Mouse (Mus musculus) lung, embryonic 16.5 days (tissue): ENCODE measurements around the gene Tmprss12. TPM values are rescaled to one million over a fixed set of nuclear protein-coding genes. Genes with fewer than 3 reads are reported as not detected.

Experiments
- ATAC-seq: fragments of 200-750 bp; cut with Nextera tagmentation; 2 replicates; pipeline ENCODE4 v1.8.0; 2017; ENCODE audit warnings: low read depth, mild to moderate bottlenecking, moderate library complexity
- H3K27ac ChIP-seq: fragments of 300-500 bp; sonication (generic); 2 replicates; pipeline ENCODE4 v1.5.1; 2014; ENCODE audit warnings: mild to moderate bottlenecking, control low read depth, low read length
- H3K27me3 ChIP-seq: fragments of 300-500 bp; sonication (generic); 2 replicates; pipeline ENCODE4 v1.6.1; 2014; ENCODE audit warnings: low read depth, low read length, mixed read lengths; ENCODE audit not compliant: control insufficient read depth, insufficient read depth
- H3K36me3 ChIP-seq: fragments of 300-500 bp; sonication (generic); 2 replicates; pipeline ENCODE4 v1.6.1; 2014; ENCODE audit warnings: low read length; ENCODE audit not compliant: control insufficient read depth, insufficient read depth
- H3K4me1 ChIP-seq: fragments of 300-500 bp; sonication (generic); replicated peaks from 2 replicates; pipeline ENCODE4 v1.6.1; 2014; ENCODE audit warnings: low read length, mixed read lengths; ENCODE audit not compliant: control insufficient read depth, insufficient read depth
- H3K4me2 ChIP-seq: fragments of 300-500 bp; sonication (generic); 2 replicates; pipeline ENCODE4 v1.6.1; 2014; ENCODE audit warnings: low read depth, low read length, control low read depth
- H3K4me3 ChIP-seq: fragments of 300-500 bp; sonication (generic); 2 replicates; pipeline ENCODE4 v1.5.1; 2014; ENCODE audit warnings: mild to moderate bottlenecking, low read length, control low read depth
- H3K9ac ChIP-seq: fragments of 300-500 bp; sonication (generic); 2 replicates; pipeline ENCODE4 v1.6.1; 2014; ENCODE audit warnings: low read length, control low read depth
- H3K9me3 ChIP-seq: fragments of 300-500 bp; sonication (generic); 2 replicates; pipeline ENCODE4 v1.6.1; 2016; ENCODE audit warnings: low read length; ENCODE audit not compliant: control insufficient read depth
- WGBS: fragments of 180-500 bp; shearing (Covaris S2); extraction: QIAGEN DNeasy Blood & Tissue Kit; methylation state at CpG from one replicate; pipeline ENCODE4 v1.1.7; 2014; 5-methylcytosine and 5-hydroxymethylcytosine counted together
- polyA plus RNA-seq: library from polyadenylated mRNA; unstranded; fragments of >200 nt; fragmentation: Nextera tagmentation; extraction: Ambion mirVana; gene quantifications from 2 replicates; pipeline ENCODE4 v1.2.1, GENCODE M21; 2015

The Tmprss12 gene
- not detected in 2 replicates for polyA plus RNA-seq

GRCm38 (mm10) chr15:100280626-100281025, at the start of gene Tmprss12:
Gene Tmprss12, plus strand, starts transcription at chr15:100280837.
- no peaks in the 10 kb centered on the region for H3K9me3 ChIP-seq
- ATAC-seq: no peak
- H3K4me3 ChIP-seq: no peak within 1 kb of the TSS
- H3K27ac ChIP-seq: no peak within 1 kb of the TSS
- no peaks in the 10 kb centered on the region for H3K36me3 ChIP-seq
- no peak within 1 kb of the TSS for H3K4me2 ChIP-seq
- H3K9ac ChIP-seq: no peak within 1 kb of the TSS
- no peaks in the 10 kb centered on the region for H3K27me3 ChIP-seq
- 93% methylated on average over 20 of the region's 20 CpGs for WGBS
- no peaks in the 10 kb centered on the region for H3K4me1 ChIP-seq

DNA sequence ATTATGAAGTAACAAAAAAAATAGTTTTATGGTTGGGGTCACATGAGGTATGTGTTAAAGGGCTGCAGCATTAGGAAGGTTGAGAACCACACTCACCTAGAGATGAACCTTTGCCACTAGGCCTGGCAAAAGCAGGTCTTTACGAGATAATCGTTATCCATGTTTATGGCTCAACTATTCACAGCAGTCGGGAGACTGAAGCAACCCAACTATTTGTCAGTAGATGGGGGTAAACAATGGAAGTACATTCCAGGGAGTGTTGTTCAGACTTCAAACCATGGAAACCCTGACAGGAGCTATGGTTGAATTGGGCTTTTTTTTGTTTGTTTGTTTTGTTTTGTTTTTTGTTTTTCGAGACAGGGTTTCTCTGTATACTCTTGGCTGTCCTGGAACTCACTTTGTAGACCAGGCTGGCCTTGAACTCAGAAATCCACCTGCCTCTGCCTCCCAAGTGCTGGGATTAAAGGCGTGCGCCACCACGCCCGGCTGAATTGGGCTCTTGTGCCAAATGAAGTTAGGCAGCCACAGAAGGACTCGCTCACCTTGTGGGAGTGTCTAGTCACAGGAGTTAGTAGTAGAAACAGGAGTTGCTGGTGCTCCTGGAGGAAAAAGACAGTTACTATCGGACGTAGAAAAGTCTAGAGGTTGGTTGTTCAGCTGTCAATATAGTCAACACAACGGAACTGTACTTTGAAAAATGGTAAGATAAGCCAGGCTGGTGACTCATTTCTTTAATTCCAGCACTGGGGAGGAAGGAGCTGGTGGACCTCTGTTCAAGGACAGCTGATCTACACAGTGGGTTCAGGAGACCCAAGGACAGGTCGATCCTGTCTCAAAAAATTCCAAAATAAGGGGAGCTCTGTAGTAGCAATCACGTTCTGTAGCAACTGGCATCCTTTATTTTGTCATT, 48.8 kb upstream of the Tmprss12 start:
- H3K4me2 ChIP-seq: no peak overlapping the region
- no peaks in the 10 kb centered on the region for H3K27me3 ChIP-seq
- H3K36me3 ChIP-seq: peaks cover 24% of the 10 kb centered on the region
- WGBS: 84% methylated on average over 14 of the region's 14 CpGs
- H3K9me3 ChIP-seq: no peaks in the 10 kb centered on the region
- no peak overlapping the region for H3K4me3 ChIP-seq
- H3K4me1 ChIP-seq: peaks cover 10% of the 10 kb centered on the region
- no peak for ATAC-seq
- H3K27ac ChIP-seq: no peak overlapping the region
- no peak overlapping the region for H3K9ac ChIP-seq

DNA sequence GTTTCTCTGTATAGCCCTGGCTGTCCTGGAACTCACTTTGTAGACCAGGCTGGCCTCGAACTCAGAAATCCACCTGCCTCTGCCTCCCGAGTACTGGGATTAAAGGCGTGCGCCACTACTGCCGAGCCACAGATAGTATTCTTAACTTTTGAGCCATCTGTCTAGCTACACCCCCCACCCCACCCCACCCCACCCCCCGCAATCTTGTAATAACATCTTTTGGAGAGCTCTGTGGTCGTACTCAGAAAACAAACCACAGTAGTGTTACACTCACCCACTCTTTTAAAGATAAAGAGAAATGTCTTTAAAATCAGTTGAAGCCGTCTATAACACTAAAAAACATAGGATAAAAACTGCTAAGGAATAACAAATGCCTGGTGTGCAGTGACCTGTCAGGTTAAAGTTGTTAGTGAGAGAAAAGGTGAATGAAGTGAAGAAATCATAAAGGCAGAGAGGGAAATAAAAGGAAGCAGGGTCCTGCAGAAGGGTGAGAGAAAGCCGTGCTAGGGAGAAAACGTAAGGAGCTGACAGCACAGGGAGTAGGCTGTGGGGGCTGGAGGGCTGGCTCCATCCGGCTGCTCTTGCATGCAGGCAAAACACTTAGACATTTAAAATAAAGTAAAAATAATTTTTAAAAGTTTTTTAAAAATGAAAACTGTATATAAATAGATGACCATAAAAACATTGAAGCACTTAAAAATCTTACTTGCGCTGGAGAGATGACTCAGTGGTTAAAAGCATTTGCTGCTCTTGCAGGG, 45.2 kb upstream of the Tmprss12 start:
- peaks cover 35% of the 10 kb centered on the region for H3K36me3 ChIP-seq
- H3K4me2 ChIP-seq: no peak overlapping the region
- H3K4me1 ChIP-seq: no peaks in the 10 kb centered on the region
- no peak for ATAC-seq
- no peaks in the 10 kb centered on the region for H3K27me3 ChIP-seq
- no peaks in the 10 kb centered on the region for H3K9me3 ChIP-seq
- 85% methylated on average over 12 of the region's 12 CpGs for WGBS
- H3K27ac ChIP-seq: no peak overlapping the region
- H3K9ac ChIP-seq: no peak overlapping the region
- no peak overlapping the region for H3K4me3 ChIP-seq

GRCm38 (mm10) chr15:100236952-100237351, 43.7 kb upstream of the Tmprss12 start:
- Histone ChIP-seq H3K4me1 (no peaks in the 10 kb centered on the region), H3K4me2 (no peak overlapping the region), H3K4me3 (no peak overlapping the region), H3K9me3 (no peaks in the 10 kb centered on the region), H3K9ac (no peak overlapping the region), H3K27me3 (no peaks in the 10 kb centered on the region), H3K27ac (no peak overlapping the region), H3K36me3 (peaks cover 39% of the 10 kb centered on the region)
- no peak for ATAC-seq
- WGBS: 83% methylated on average over 6 of the region's 6 CpGs

- no peaks in the 10 kb centered on the region for H3K27me3 ChIP-seq
- H3K4me2 ChIP-seq: no peak overlapping the region
- peaks cover 33% of the 10 kb centered on the region for H3K36me3 ChIP-seq
- ATAC-seq: no peak
- no peak overlapping the region for H3K4me3 ChIP-seq
- H3K27ac ChIP-seq: no peak overlapping the region
- H3K4me1 ChIP-seq: no peaks in the 10 kb centered on the region
- no peak overlapping the region for H3K9ac ChIP-seq
- 90% methylated on average over 6 of the region's 6 CpGs for WGBS
- no peaks in the 10 kb centered on the region for H3K9me3 ChIP-seq
These were observed 38.9 kb upstream of the Tmprss12 start for GRCm38 (mm10) chr15:100241780-100242179.

- no peaks in the 10 kb centered on the region for H3K27me3 ChIP-seq
- 95% methylated on average over 7 of the region's 7 CpGs for WGBS
- H3K4me3 ChIP-seq: no peak overlapping the region
These were observed 34.7 kb upstream of the Tmprss12 start for GRCm38 (mm10) chr15:100245951-100246350.

DNA sequence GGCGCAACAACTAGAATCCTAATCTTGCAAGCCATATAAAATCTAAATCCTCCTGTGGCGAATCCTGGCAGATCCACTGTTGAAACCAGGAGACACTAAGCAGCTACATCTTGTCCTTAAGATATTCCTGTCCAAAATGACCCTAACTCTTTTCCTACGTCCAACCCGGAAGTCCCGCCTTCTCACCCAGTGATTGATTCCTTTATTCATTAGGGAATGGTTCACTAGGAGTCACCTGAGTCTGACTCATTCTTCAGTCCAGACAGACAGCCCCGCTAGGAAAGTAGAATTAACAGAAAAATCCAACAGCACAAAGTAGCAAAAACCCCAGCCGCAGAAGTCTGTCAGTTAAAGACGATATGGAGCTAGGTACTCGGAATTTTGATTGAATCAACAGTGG, 33.3 kb upstream of the Tmprss12 start:
- H3K27ac ChIP-seq: no peak overlapping the region
- no peak for ATAC-seq
- H3K4me3 ChIP-seq: no peak overlapping the region
- H3K9me3 ChIP-seq: no peaks in the 10 kb centered on the region
- no peaks in the 10 kb centered on the region for H3K4me1 ChIP-seq
- H3K36me3 ChIP-seq: peaks cover 47% of the 10 kb centered on the region
- H3K27me3 ChIP-seq: no peaks in the 10 kb centered on the region
- no peak overlapping the region for H3K4me2 ChIP-seq
- H3K9ac ChIP-seq: no peak overlapping the region
- 92% methylated on average over 9 of the region's 9 CpGs for WGBS

More at GRCm38 (mm10) chr15:100245951-100246350, 34.7 kb upstream of the Tmprss12 start:
- Histone ChIP-seq H3K27ac (no peak overlapping the region), H3K9ac (no peak overlapping the region), H3K4me1 (no peaks in the 10 kb centered on the region), H3K4me2 (no peak overlapping the region), H3K9me3 (no peaks in the 10 kb centered on the region), H3K36me3 (peaks cover 41% of the 10 kb centered on the region)
- no peak for ATAC-seq

- no peak for ATAC-seq
- Histone ChIP-seq H3K4me3 (no peak overlapping the region), H3K9ac (no peak overlapping the region), H3K27me3 (no peaks in the 10 kb centered on the region), H3K9me3 (no peaks in the 10 kb centered on the region), H3K4me1 (no peaks in the 10 kb centered on the region), H3K27ac (no peak overlapping the region), H3K4me2 (no peak overlapping the region), H3K36me3 (peaks cover 53% of the 10 kb centered on the region)
- WGBS: 91% methylated on average over 6 of the region's 6 CpGs
These were observed 31.8 kb upstream of the Tmprss12 start for GRCm38 (mm10) chr15:100248665-100249433.
